In genomic region chr13:83565732-83566131, GRCm38 (mm10) we compare ENCODE assay signal across 9 mouse cellular contexts.
DNase-seq lines count a peak whose midpoint lies in the region; ATAC-seq lines count a peak whose summit lies in the region.
"Had no signal": no experiment of that assay in that cellular context is flagged by ENCODE, and none has a peak within 500 bp of the region (broad histone marks: within the 10 kb centered on the region; RNA-seq: fewer than 3 reads in every experiment).

No protein-coding gene starts in this region.

- no peak overlapping the region for H3K4me3 ChIP-seq in hindbrain, embryonic 15.5 days
- H3K4me3 ChIP-seq in hindbrain, embryonic 10.5 days = no peak overlapping the region
- H3K4me3 ChIP-seq in hindbrain, embryonic 16.5 days (ENCODE audit: low read length) = no peak overlapping the region

- no peaks in the 10 kb centered on the region for H3K36me3 ChIP-seq in hindbrain, embryonic 15.5 days
- H3K36me3 ChIP-seq in hindbrain, embryonic 10.5 days = no peaks in the 10 kb centered on the region
- no peaks in the 10 kb centered on the region for H3K36me3 ChIP-seq in hindbrain, embryonic 16.5 days (ENCODE audit: control insufficient read depth, insufficient read depth, low read length)

- DNase-seq in hindbrain, embryonic 10.5 days (ENCODE audit: low spot score) = no peak
- peak; percentile 51 to 52 for DNase-seq in spleen, postnatal 36 days (ENCODE audit: low spot score in 2 of 2)
- no peak for DNase-seq in spleen, adult 18-20 months
- DNase-seq in ovary, postnatal 14 days (ENCODE audit: low spot score) = no peak
- DNase-seq in layer of hippocampus, adult 18-20 months (ENCODE audit: low spot score in 2 of 2) = no peak
- DNase-seq: cerebellum, adult 2 months had no signal

- WGBS in hindbrain, embryonic 15.5 days = 67% methylated on average over 3 of the region's 3 CpGs
- 90% methylated on average over 3 of the region's 3 CpGs for WGBS in hindbrain, embryonic 10.5 days
- WGBS in hindbrain, embryonic 16.5 days = 59% methylated on average over 3 of the region's 3 CpGs

- H3K27ac ChIP-seq in hindbrain, embryonic 15.5 days (replicated peaks) = no peak overlapping the region
- no peak overlapping the region for H3K27ac ChIP-seq in hindbrain, embryonic 10.5 days
- H3K27ac ChIP-seq in hindbrain, embryonic 16.5 days (ENCODE audit: low read depth, low read length) = no peak overlapping the region

- H3K9me3 ChIP-seq in hindbrain, embryonic 15.5 days = no peaks in the 10 kb centered on the region
- no peaks in the 10 kb centered on the region for H3K9me3 ChIP-seq in hindbrain, embryonic 10.5 days
- no peaks in the 10 kb centered on the region for H3K9me3 ChIP-seq in hindbrain, embryonic 16.5 days (ENCODE audit: control insufficient read depth, low read length)

- H3K27me3 ChIP-seq in hindbrain, embryonic 15.5 days = no peaks in the 10 kb centered on the region
- no peaks in the 10 kb centered on the region for H3K27me3 ChIP-seq in hindbrain, embryonic 10.5 days (ENCODE audit: insufficient read depth, poor library complexity, severe bottlenecking)
- H3K27me3 ChIP-seq in hindbrain, embryonic 16.5 days (replicated peaks; ENCODE audit: control insufficient read depth, insufficient read depth, low read length) = no peaks in the 10 kb centered on the region

- no peak overlapping the region for H3K4me2 ChIP-seq in hindbrain, embryonic 15.5 days
- H3K4me2 ChIP-seq in hindbrain, embryonic 16.5 days (ENCODE audit: low read length) = no peak overlapping the region

- H3K9ac ChIP-seq in hindbrain, embryonic 15.5 days = no peak overlapping the region
- H3K9ac ChIP-seq in hindbrain, embryonic 16.5 days (ENCODE audit: low read depth, low read length) = no peak overlapping the region

- peaks cover 14% of the 10 kb centered on the region; the same call in 1 of the 2 replicates for H3K4me1 ChIP-seq in hindbrain, embryonic 15.5 days (replicated peaks)
- H3K4me1 ChIP-seq in hindbrain, embryonic 10.5 days (replicated peaks) = no peaks in the 10 kb centered on the region; the same call in 1 of the 2 replicates
- 0 out of 2 replicates have a peak, but pooled peaks cover 3% of the 10 kb centered on the region for H3K4me1 ChIP-seq in hindbrain, embryonic 16.5 days (ENCODE audit: control insufficient read depth, insufficient read depth, low read depth, low read length)

- 0 out of 2 replicates have a peak, but pooled peaks have one; percentile 42 for ATAC-seq in hindbrain, embryonic 15.5 days (ENCODE audit: low FRiP score, low read depth)
- ATAC-seq in hindbrain, embryonic 16.5 days = peak; percentile 34; the same call in 1 of the 2 replicates
- no peak for ATAC-seq in cerebellum, adult (ENCODE audit: insufficient number of reproducible peaks, low FRiP score, low TSS enrichment)

Comparison
In these comparisons a context has a peak if more than half of its experiments do, and no peak if none do; other contexts are left out.
1. DNase-seq: peak in spleen, postnatal 36 days (2 of 2); none in hindbrain, embryonic 10.5 days (single experiment), spleen, adult 18-20 months (0 of 2), ovary, postnatal 14 days (single experiment) and layer of hippocampus, adult 18-20 months (0 of 2).